Mouse (Mus musculus) kidney, adult 2 months (tissue): ENCODE data around the gene Farsa. TPM values are rescaled to one million over a fixed set of nuclear protein-coding genes. Genes with fewer than 3 reads are reported as not detected.

ENCODE experiments used
- DNase-seq: peaks from one replicate; pipeline ENCODE4 v3.0.0; 2021
- H3K27ac ChIP-seq: fragments of 200-500 bp; 2 replicates; pipeline ENCODE4 v1.5.1; 2012; ENCODE audit warnings: low read depth, low read length, control low read depth, inconsistent platforms; ENCODE audit not compliant: insufficient read depth
- H3K27me3 ChIP-seq: fragments of 200-500 bp; replicated peaks from 2 replicates; pipeline ENCODE4 v1.6.1; 2012; ENCODE audit warnings: mild to moderate bottlenecking, moderate library complexity, low read length, inconsistent platforms; ENCODE audit not compliant: control insufficient read depth, insufficient read depth
- H3K36me3 ChIP-seq: fragments of 200-500 bp; 2 replicates; pipeline ENCODE4 v1.6.1; 2012; ENCODE audit warnings: mild to moderate bottlenecking, moderate library complexity, low read length, inconsistent platforms; ENCODE audit not compliant: control insufficient read depth, insufficient read depth
- H3K4me1 ChIP-seq: fragments of 200-500 bp; 2 replicates; pipeline ENCODE4 v1.6.1; 2011; ENCODE audit warnings: low read length; ENCODE audit not compliant: control insufficient read depth, insufficient read depth
- H3K4me3 ChIP-seq: fragments of 200-500 bp; 2 replicates; pipeline ENCODE4 v1.5.1; 2011; ENCODE audit warnings: mild to moderate bottlenecking, low read depth, low read length, control low read depth; ENCODE audit not compliant: insufficient read depth
- CTCF ChIP-seq: fragments of 200-500 bp; conservative IDR thresholded peaks from 2 replicates; pipeline ENCODE4 v1.5.1; 2011; ENCODE audit warnings: low read depth, mild to moderate bottlenecking, control low read depth, low read length, moderate library complexity, mixed read lengths; ENCODE audit not compliant: insufficient read depth, insufficient read length
- POLR2A ChIP-seq: fragments of 200-500 bp; IDR thresholded peaks from one replicate; pipeline ENCODE4 v1.6.1; 2011; ENCODE audit warnings: low read depth, low read length, control low read depth
- WGBS: fragments of 180-500 bp; shearing (Covaris S2); methylation state at CpG from one replicate; pipeline ENCODE4 v1.1.7; 2018; 5-methylcytosine and 5-hydroxymethylcytosine counted together
- polyA plus RNA-seq: library from polyadenylated mRNA; depleted of rRNA; stranded (reverse); fragments of >200 nt; gene quantifications from 2 replicates; pipeline ENCODE4 v1.2.3, GENCODE M21; 2012; rRNA removed

The Farsa gene
- polyA plus RNA-seq, 1 experiment: 37.6 TPM

GRCm38 (mm10) chr8:84913502-84913900 lies 56.7 kb downstream of the Farsa start:
- Histone ChIP-seq H3K27ac (no peak overlapping the region), H3K27me3 (no peaks in the 10 kb centered on the region), H3K4me3 (peak overlapping the region; percentile 42), H3K4me1 (no peaks in the 10 kb centered on the region), H3K36me3 (no peaks in the 10 kb centered on the region)
- TF ChIP-seq CTCF: no peak
- TF ChIP-seq POLR2A: no peak
- DNase-seq: no peak
- 9% methylated on average over 9 of the region's 9 CpGs for WGBS

GRCm38 (mm10) chr8:84913960-84914359 lies 57.2 kb downstream of the Farsa start:
- DNase-seq: peak; percentile 36
- 32% methylated on average over 4 of the region's 4 CpGs for WGBS
- Histone ChIP-seq H3K27ac (no peak overlapping the region), H3K27me3 (no peaks in the 10 kb centered on the region), H3K36me3 (no peaks in the 10 kb centered on the region), H3K4me1 (no peaks in the 10 kb centered on the region), H3K4me3 (no peak overlapping the region)
- peak; percentile 47 for TF ChIP-seq CTCF
- no peak for TF ChIP-seq POLR2A

GRCm38 (mm10) chr8:84915269-84915668 lies 58.5 kb downstream of the Farsa start:
- Histone ChIP-seq H3K4me1 (no peaks in the 10 kb centered on the region), H3K4me3 (no peak overlapping the region), H3K27me3 (no peaks in the 10 kb centered on the region), H3K36me3 (no peaks in the 10 kb centered on the region), H3K27ac (no peak overlapping the region)
- TF ChIP-seq CTCF (no peak), POLR2A (no peak)
- 81% methylated on average over 8 of the region's 8 CpGs for WGBS
- DNase-seq: no peak

GRCm38 (mm10) chr8:84917781-84918180 lies 61.0 kb downstream of the Farsa start:
- TF ChIP-seq CTCF (no peak), POLR2A (no peak)
- no peaks in the 10 kb centered on the region for H3K36me3 ChIP-seq
- 31% methylated on average over 20 of the region's 20 CpGs for WGBS
- H3K27me3 ChIP-seq: no peaks in the 10 kb centered on the region
- no peaks in the 10 kb centered on the region for H3K4me1 ChIP-seq
- DNase-seq: no peak
- H3K27ac ChIP-seq: no peak overlapping the region
- H3K4me3 ChIP-seq: no peak overlapping the region

GRCm38 (mm10) chr8:84918646-84919045 lies 61.9 kb downstream of the Farsa start:
- H3K4me3 ChIP-seq: no peak overlapping the region

More at GRCm38 (mm10) chr8:84918646-84919045, 61.9 kb downstream of the Farsa start:
- no peaks in the 10 kb centered on the region for H3K27me3 ChIP-seq
- TF ChIP-seq CTCF (no peak), POLR2A (no peak)
- no peak for DNase-seq
- no peaks in the 10 kb centered on the region for H3K4me1 ChIP-seq
- 95% methylated on average over 15 of the region's 15 CpGs for WGBS
- no peak overlapping the region for H3K27ac ChIP-seq
- no peaks in the 10 kb centered on the region for H3K36me3 ChIP-seq

Other genes with a start within 250 kb of the Farsa start
- 5.7 and 7.3 TPM in 2 replicates for gene Ier2, start 194.1 kb upstream of the Farsa start, polyA plus RNA-seq
- 73.7 and 98.9 TPM in 2 replicates for gene Trmt1, start 170.7 kb upstream of the Farsa start, polyA plus RNA-seq
- gene Nacc1, start 169.1 kb upstream of the Farsa start, polyA plus RNA-seq: 85.8 and 93.9 TPM in 2 replicates
- gene Lyl1, start 155.5 kb upstream of the Farsa start, polyA plus RNA-seq: 3.2 and 4.1 TPM in 2 replicates
- gene G430095P16Rik, start 134.0 kb upstream of the Farsa start, polyA plus RNA-seq: 0.65 and 0.81 TPM in 2 replicates
- 17.7 and 22.1 TPM in 2 replicates for gene Nfix, start 56.6 kb upstream of the Farsa start, polyA plus RNA-seq
- 4.4 and 4.5 TPM in 2 replicates for gene Dand5, start 34.2 kb upstream of the Farsa start, polyA plus RNA-seq
- gene Gadd45gip1, start 25.5 kb upstream of the Farsa start, polyA plus RNA-seq: 24.2 and 41.0 TPM in 2 replicates
- 73.0 TPM in 2 replicates for gene Rad23a, start 16.3 kb upstream of the Farsa start, polyA plus RNA-seq
- gene Calr, start 10.1 kb upstream of the Farsa start, polyA plus RNA-seq: 316 and 337 TPM in 2 replicates
- gene Syce2, start 15.1 kb downstream of the Farsa start, polyA plus RNA-seq: 0.87 and 1.7 TPM in 2 replicates
- gene Gcdh, start 36.9 kb downstream of the Farsa start, polyA plus RNA-seq: 700 TPM in 2 replicates
- gene Klf1, start 44.9 kb downstream of the Farsa start, polyA plus RNA-seq: 3.2 and 6.0 TPM in 2 replicates
- 19.0 and 20.1 TPM in 2 replicates for gene Dnase2a, start 51.6 kb downstream of the Farsa start, polyA plus RNA-seq
- gene Mast1, start 80.4 kb downstream of the Farsa start, polyA plus RNA-seq: 0.18 and 0.38 TPM in 2 replicates
- not detected in 2 replicates for gene Rtbdn, start 90.0 kb downstream of the Farsa start, polyA plus RNA-seq
- not detected in 2 replicates for gene Gm49661, start 112.4 kb downstream of the Farsa start, polyA plus RNA-seq
- gene Prdx2, start 112.6 kb downstream of the Farsa start, polyA plus RNA-seq: 304 and 376 TPM in 2 replicates
- gene Rnaseh2a, start 112.8 kb downstream of the Farsa start, polyA plus RNA-seq: 29.4 and 34.4 TPM in 2 replicates
- 19.2 and 20.9 TPM in 2 replicates for gene Junb, start 121.7 kb downstream of the Farsa start, polyA plus RNA-seq
- 34.5 and 34.6 TPM in 2 replicates for gene Hook2, start 133.6 kb downstream of the Farsa start, polyA plus RNA-seq
- not detected in 2 replicates for gene Best2, start 157.5 kb downstream of the Farsa start, polyA plus RNA-seq
- 266 and 270 TPM in 2 replicates for gene Asna1, start 168.3 kb downstream of the Farsa start, polyA plus RNA-seq
- gene Trir, start 169.8 kb downstream of the Farsa start, polyA plus RNA-seq: 103 and 111 TPM in 2 replicates
- 36.1 and 45.0 TPM in 2 replicates for gene Tnpo2, start 179.9 kb downstream of the Farsa start, polyA plus RNA-seq
- 32.6 and 39.6 TPM in 2 replicates for gene Fbxw9, start 203.1 kb downstream of the Farsa start, polyA plus RNA-seq
- gene Gm5741, start 211.0 kb downstream of the Farsa start, polyA plus RNA-seq: 0.91 TPM in 1 of 2 replicates, not detected in the other
- 26.0 and 30.8 TPM in 2 replicates for gene Dhps, start 214.8 kb downstream of the Farsa start, polyA plus RNA-seq
- gene Wdr83os, start 223.8 kb downstream of the Farsa start, polyA plus RNA-seq: 141 and 157 TPM in 2 replicates
- gene Wdr83, start 224.3 kb downstream of the Farsa start, polyA plus RNA-seq: 33.7 and 37.7 TPM in 2 replicates
- gene Man2b1, start 226.3 kb downstream of the Farsa start, polyA plus RNA-seq: 111 and 116 TPM in 2 replicates